Mouse (Mus musculus) layer of hippocampus, postnatal 25 days (tissue): ENCODE measurements around the gene Iqsec1. TPM values are rescaled to one million over a fixed set of nuclear protein-coding genes. Genes with fewer than 3 reads are reported as not detected.

Experiments
- DNase-seq, 2 experiments: peaks; one replicate each; pipeline ENCODE4 v3.0.0; 2022; ENCODE audit warnings: mixed read lengths in 2 of 2, low spot score in 1 of 2; ENCODE audit errors: extremely low spot score in 1 of 2
- total RNA-seq, 2 experiments: library from RNA; stranded (reverse); gene quantifications; 2 replicates each; pipeline ENCODE4 v1.2.3; 2021

The Iqsec1 gene
- total RNA-seq: 100 to 1,000 TPM; 245 to 258 TPM

DNA sequence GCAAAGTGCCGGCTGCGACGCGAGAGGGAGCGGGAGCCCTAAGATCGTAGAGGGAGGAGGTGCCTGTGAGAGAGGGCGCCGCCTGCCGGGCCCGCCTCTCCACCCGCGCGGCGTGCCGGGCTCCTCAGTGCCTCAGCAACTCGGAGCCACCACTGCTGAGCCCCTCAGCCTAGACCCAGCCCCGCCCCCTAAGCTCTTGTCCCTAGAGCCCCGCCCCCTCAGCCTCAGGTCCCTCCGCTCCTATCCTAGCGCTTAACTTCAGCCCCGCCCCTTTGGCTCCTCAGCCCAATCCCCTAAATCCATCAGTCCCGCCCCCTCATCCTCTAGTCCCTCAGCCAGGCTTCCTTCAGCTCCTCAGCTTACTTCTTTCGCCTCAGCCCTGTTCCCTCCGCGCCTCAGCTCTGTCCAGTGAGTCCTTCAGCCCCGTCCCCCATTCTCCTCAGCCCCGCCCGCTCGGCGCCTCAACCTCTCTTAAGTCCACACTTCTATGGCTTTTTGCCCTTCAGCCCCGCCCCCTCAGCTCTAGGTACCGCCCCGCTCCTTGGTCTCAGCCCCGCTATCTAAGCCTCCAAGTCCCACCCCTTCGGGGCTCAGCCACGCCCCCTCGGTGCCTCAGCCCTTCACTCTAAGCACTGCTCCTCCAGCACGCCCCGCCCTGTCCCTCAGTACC, at the start of gene Iqsec1:
Gene Iqsec1, minus strand, starts transcription at position 38 of the 670 bp plus-strand sequence.
- DNase-seq: peak; percentile 61 to 64

DNA sequence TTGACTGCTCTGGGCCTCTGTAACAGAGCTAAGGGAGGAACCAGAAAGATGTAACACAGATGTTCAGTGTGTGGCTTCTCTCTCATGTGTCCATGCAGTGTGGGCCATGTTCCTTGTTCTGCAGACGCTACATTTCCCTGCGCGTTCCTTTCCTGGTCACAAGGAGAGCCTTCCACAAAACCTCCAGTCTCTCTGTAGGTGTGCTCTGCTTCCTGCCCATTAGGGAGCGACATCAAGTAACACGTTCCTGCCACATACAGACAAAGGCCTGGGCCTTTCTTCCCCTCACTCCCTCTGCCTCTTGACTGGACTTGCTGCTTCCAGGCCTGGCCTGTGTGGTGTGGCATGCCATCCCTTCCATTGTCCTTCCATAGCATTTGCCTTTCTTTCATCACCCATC, 39.8 kb upstream of the Iqsec1 start:
- no peak for DNase-seq

- DNase-seq: no peak
These were observed 32.3 kb upstream of the Iqsec1 start for GRCm38 (mm10) chr6:91020810-91021209.

DNA sequence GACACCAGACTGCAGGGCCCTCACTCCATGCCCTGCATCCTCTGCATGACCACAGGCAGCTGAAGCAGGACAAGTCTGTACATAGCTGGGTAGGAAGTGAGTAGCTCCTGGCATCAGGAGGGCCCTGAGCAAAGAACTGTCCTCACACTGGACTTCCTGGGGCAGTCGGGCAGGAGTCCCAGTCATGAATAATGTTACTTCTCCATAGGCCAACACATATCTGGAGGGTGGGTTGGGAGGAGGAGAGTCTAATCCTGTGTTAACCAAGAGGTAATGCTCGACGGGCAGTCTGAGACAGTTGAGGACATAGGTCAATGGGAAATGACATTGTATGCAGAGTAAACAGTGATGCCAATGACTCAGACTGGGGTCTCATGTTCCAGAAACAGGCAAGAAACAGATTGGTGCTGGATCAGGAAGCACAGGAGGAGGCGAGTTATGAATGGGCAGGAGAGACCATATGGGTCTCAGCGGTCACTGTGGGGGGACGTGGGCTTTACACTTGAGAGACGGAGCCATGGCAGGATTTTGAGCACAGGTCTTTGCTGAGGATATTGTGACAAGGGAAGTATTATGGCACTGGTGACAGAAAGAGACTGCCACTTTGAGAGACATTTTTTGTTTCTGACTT, 28.2 kb upstream of the Iqsec1 start:
- DNase-seq: no peak

GRCm38 (mm10) chr6:91014198-91014958, 25.9 kb upstream of the Iqsec1 start:
- DNase-seq: no peak

GRCm38 (mm10) chr6:91012458-91012857, 24.0 kb upstream of the Iqsec1 start:
- DNase-seq: no peak

GRCm38 (mm10) chr6:91011568-91011967, 23.1 kb upstream of the Iqsec1 start:
- DNase-seq: no peak

- DNase-seq: no peak
These were observed 19.9 kb upstream of the Iqsec1 start for GRCm38 (mm10) chr6:91008284-91008830.

DNA sequence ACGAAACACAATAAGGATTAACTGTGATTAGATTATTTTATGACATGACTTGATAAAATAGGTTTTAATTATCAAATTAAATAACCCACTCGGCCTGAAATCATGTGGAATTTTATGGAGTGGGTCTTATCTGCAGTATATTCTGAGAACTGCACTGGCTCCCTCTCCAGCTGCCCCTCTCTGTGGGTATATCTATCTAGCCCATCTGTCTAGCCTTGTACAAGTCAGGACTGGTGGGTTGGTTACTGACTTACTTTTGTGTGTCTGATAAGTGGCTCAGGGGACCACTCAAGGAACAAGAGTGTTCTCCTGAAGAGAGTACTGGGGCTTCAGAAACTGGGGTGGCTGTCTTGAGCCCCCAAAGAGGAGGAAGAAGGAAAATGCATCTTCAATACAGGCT, 18.7 kb upstream of the Iqsec1 start:
- DNase-seq: no peak

DNA sequence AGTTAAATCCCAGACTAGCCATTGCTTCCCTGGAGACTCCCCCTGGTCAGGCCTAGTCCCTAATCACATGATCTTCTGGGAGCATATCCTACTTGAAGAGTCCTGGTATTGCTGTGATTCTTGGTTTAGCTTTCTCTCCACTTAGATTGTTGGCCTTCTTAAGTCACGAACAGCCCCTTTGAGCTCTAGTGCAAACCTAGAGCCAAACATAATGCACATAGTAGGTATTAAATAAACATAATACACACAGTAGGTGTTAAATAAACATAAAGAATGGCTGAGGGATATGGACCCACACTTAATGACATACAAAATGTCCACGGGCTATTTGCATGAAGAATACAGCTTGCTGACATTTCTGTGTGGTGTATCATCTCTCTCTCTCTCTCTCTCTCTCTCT, 15.7 kb upstream of the Iqsec1 start:
- no peak for DNase-seq

GRCm38 (mm10) chr6:91003310-91003995, 15.0 kb upstream of the Iqsec1 start:
- no peak for DNase-seq

DNA sequence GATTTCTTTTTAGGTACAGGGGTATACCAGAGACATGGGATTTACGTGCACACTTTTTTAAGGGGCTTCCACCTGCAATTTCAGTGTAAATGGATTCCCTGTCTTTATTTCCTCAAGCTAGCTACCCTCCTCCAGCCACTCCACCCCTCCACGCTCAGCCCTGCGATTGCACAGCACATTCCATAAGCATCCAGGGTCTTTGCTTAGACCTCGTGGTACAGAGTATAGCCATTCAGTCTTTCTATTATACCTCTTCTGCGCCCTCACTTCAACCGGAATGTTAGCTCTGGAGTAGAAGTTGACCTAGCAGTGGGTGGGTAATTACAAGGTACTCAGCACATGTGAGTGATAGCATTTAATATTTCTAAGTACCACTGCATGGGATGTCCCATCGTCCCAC, 13.1 kb upstream of the Iqsec1 start:
- DNase-seq: no peak

- DNase-seq: peak; percentile 13 to 46
These were observed 12.5 kb upstream of the Iqsec1 start for GRCm38 (mm10) chr6:91000819-91001525.

GRCm38 (mm10) chr6:90999176-90999575, 10.7 kb upstream of the Iqsec1 start:
- no peak for DNase-seq

DNA sequence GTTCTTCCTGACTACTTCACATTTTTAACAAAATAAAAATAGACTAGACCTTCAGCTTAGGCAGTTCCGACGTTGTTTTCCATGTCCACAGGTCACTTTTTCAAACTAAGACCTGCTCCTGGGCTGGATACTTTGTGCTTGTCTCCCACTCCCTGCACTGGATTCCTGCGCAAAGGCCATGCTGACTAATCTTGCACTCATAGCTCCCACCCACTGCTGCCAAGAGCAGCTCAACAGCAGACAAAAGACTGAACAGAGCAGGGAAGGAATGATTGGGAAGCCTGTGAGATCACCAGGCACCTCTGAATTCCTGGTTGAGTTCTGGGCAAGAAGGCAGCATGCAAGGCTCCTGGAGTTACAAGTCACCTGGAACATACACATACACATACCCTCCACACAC, 8.5 kb upstream of the Iqsec1 start:
- DNase-seq: no peak

DNA sequence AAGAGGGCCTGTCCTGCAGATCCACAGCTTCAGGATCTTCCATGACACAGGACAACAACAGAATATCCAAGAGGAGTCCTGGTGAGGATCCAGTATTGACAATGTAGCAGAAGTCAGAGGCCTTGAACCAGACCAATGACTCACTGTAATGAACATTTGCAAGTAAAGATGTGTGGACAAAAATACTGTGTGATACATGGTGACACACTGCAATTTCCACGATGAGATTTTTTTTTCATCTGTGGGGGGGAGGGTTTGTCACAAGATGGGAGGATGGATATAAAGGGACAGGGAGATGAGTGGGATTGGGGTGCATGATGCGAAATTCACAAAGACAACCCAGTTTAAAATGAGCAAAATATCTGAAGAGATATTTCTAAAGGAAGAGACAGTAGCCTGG, 7.7 kb upstream of the Iqsec1 start:
- no peak for DNase-seq

DNA sequence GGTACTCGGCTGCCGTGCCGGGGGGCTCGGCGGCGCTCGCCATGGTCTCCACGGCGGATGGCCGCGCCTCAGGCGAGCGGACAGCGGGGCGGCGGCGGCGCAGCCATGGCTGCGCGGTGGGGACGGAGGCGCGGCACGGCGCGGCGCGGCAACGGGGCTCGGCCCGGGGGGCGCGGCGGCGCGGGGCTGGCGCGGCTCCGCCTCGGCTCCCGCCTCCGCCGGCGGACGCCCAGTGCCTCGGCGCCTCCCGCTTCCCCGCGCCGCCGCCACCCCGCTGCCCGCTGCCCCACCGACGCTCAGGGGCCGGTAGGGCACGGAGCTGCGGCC, 223 bp downstream of the Iqsec1 start:
- no peak for DNase-seq

DNA sequence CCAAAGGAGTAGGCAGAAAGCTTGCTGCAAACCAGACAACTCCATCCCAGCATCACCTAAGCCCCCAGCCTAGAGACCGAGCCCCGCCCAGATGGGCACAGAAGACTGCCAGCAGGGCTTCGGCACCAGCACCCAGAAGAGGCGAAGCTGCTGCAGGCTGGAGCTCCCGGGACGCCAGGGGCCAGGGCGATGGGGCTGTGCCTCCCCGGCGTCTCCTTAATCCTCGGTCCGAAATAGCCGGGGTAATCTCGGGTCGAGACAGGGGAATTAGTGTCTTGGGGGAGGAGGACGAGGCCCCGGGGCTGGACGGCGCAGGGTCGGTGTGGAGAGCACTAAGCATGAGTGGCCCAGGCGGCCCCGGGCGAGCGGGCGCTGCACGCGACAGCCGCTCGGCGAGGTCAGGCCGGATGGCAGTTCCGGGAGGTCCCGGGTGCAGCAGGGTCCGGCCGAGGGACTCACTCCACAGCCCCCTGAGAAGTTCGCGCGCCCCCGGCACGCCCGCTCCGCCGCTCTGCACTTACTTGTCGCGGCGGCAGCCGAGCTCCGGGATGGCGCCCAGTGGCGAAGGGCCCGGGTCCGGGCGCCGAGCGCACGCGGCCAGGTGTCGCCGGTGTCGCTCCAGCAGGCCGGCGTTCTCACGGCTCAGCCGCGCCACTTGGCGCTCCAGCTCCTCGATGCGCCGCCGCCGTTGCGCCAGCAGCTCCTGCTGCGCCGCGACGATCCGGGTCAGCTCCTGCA, 755 bp downstream of the Iqsec1 start:
- peak in 1 of 2 experiments; percentile 21 for DNase-seq

- no peak for DNase-seq
These were observed 4.4 kb downstream of the Iqsec1 start for GRCm38 (mm10) chr6:90984101-90984500.

DNA sequence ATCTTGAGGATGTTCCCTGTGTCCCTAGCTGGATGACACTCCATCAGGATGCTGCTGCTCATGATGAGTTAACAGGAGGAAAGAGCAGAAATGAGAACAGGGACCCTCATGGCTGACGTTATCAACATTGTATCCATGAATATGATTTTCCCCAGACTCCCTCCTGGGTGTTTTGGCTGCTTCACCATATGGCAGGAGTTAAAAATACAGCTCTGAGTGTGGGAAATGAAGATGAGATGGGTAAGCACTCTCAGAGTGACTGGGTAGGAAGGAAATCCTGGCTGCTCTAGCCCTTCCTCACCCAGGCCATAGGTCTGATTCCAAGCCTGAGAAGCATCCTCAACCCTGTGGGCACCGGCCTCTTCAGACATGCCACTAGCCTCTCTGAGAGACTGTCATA, 14.2 kb downstream of the Iqsec1 start:
- DNase-seq: peak in 1 of 2 experiments; percentile 13
